ENCODE assay signal across 9 mouse cellular contexts in the genomic region with DNA sequence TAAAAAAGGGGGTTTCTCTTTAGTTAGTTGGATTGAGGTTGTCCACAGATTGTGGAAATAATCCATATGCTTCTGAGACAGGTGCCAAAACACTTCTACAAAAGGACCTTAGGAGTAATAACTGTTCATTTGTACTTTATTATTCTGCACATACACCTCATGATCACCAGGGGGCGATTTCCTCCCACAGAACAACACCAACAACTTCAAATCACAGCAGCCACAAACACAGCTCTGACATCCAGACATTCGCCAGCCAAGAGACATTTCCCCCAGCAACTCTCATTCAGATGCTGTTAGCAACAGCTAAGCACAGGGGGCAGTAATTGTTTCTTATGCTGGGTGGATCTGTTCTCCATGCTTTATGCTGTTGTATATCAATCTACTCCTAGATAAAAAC. TPM values are rescaled to one million over a fixed set of nuclear protein-coding genes. Genes with fewer than 3 reads are reported as not detected.
DNase-seq lines count a peak whose midpoint lies in the region; TF ChIP-seq lines count a peak whose summit lies in the region.
"Had no signal": no experiment of that assay in that cellular context is flagged by ENCODE, and none has a peak within 500 bp of the region (broad histone marks: within the 10 kb centered on the region; RNA-seq: fewer than 3 reads in every experiment).

No protein-coding gene starts in this region.

- TF ChIP-seq RAD21 in CH12.LX (IDR thresholded peaks at IDR 0.05; ENCODE audit: low read depth, low read length), result peak; percentile 99

- peak; percentile 61 for DNase-seq in layer of hippocampus, adult 11-12 months (ENCODE audit: low spot score)
- DNase-seq in layer of hippocampus, adult 9-10 months (ENCODE audit: low spot score), result no peak
- peak; percentile 88 for DNase-seq in CH12.LX (ENCODE audit: extremely low read depth)
- DNase-seq in cerebellum, adult 9-10 months, result peak; percentile 31
- peak; percentile 26 for DNase-seq in gastrocnemius, postnatal 14 days
- DNase-seq in kidney, adult 8-10 months, result peak; percentile 26 to 28
- DNase-seq in splenic B cell, adult 2 months (ENCODE audit: low read depth, low spot score), result peak; percentile 79

- no peak; the same call in 1 of the 2 replicates for TF ChIP-seq EP300 in CH12.LX (IDR thresholded peaks at IDR 0.05; ENCODE audit: low read length)

- H3K9ac ChIP-seq in CH12.LX (ENCODE audit: insufficient read depth, low read depth), result no peak overlapping the region

- peaks cover 18 to 36% of the 10 kb centered on the region in 2 experiments for H3K4me1 ChIP-seq in CH12.LX (ENCODE audit: control insufficient read depth in 1 of 2, insufficient read depth in 2 of 2)

- H3K4me3 ChIP-seq in CH12.LX (replicated peaks in 1 of 3; ENCODE audit: low read depth in 2 of 3, low read length in 2 of 3, poor library complexity in 1 of 3), result no peak overlapping the region
- H3K4me3 ChIP-seq in macrophage (ENCODE audit: inconsistent target), result no peak overlapping the region

- no peak for TF ChIP-seq POLR2A in CH12.LX (IDR thresholded peaks at IDR 0.05; ENCODE audit: low read depth, low read length)

- H3K27ac ChIP-seq in CH12.LX (ENCODE audit: insufficient read depth, low read depth) (peak overlapping the region; percentile 67; the same call in 1 of the 2 replicates), macrophage (peak overlapping the region; percentile 100)

- intact Hi-C loops in gastrocnemius, postnatal 14 days (cut with DNase I; ENCODE audit: low total_unique reads), result no loop called here

- TF ChIP-seq CTCF in CH12.LX (conservative IDR thresholded peaks at IDR 0.05 in 1 of 2, IDR thresholded peaks at IDR 0.05 in 1 of 2; ENCODE audit: low read depth in 2 of 2, low read length in 2 of 2), result peak; percentile 63 to 97

- H3K36me3 ChIP-seq in CH12.LX (replicated peaks in 1 of 2; ENCODE audit: control insufficient read depth in 1 of 2, insufficient read depth in 1 of 2, low read length in 1 of 2), result no peaks in the 10 kb centered on the region
- no peaks in the 10 kb centered on the region for H3K36me3 ChIP-seq in macrophage (ENCODE audit: inconsistent target)
- H3K36me3 ChIP-seq in splenic B cell, adult 2 months (ENCODE audit: control insufficient read depth, insufficient read depth, low read length, poor library complexity, severe bottlenecking), result no peaks in the 10 kb centered on the region

- dilution Hi-C loops in CH12.LX (cut with MboI; ENCODE audit: extremely low pct_ligation_motif_present, extremely low pct_unique_long_range_greater_than_20kb, low sequenced_read_pairs), result no loop called here

- WGBS in macrophage (ENCODE audit: missing documents), result 0% methylated on average over 2 of the region's 2 CpGs

- peaks cover 2% of the 10 kb centered on the region for H3K9me3 ChIP-seq in CH12.LX (replicated peaks; ENCODE audit: low read length)

- in situ Hi-C loops in CH12.LX (cut with MboI; ENCODE audit: low pct_ligation_motif_present, low pct_unique_long_range_greater_than_20kb, low sequenced_read_pairs), result loop anchor here (5.0 to 10.0 kb wide), 3 partner anchors 64 to 298 kb away; no protein-coding TSS in a partner anchor

- H3K79me2 ChIP-seq in CH12.LX (replicated peaks; ENCODE audit: control insufficient read depth, extremely low read depth, insufficient read depth, poor library complexity, severe bottlenecking), result no peaks in the 10 kb centered on the region
- peaks cover 25% of the 10 kb centered on the region; the same call in 1 of the 2 replicates for H3K79me2 ChIP-seq in macrophage (ENCODE audit: inconsistent target)

- no peaks in the 10 kb centered on the region for H3K27me3 ChIP-seq in CH12.LX (replicated peaks)
- no peaks in the 10 kb centered on the region for H3K27me3 ChIP-seq in splenic B cell, adult 2 months (ENCODE audit: control insufficient read depth, insufficient read depth, low read length, poor library complexity, severe bottlenecking)

- H3K4me2 ChIP-seq in CH12.LX (ENCODE audit: insufficient read depth, low read depth, poor library complexity, severe bottlenecking), result no peak overlapping the region

TF ChIP-seq in CH12.LX, 34 proteins besides CTCF, POLR2A, EP300 and RAD21 (continues in another document):
- TF ChIP-seq MXI1 (IDR thresholded peaks at IDR 0.05; ENCODE audit: low read depth, low read length), result peak; percentile 81
- TF ChIP-seq CHD2 (IDR thresholded peaks at IDR 0.05; ENCODE audit: low read length), result no peak
- TF ChIP-seq CHD1 (IDR thresholded peaks at IDR 0.05; ENCODE audit: low read depth, low read length), result no peak
- peak; percentile 91 for TF ChIP-seq ZC3H11A (IDR thresholded peaks at IDR 0.05; ENCODE audit: low read depth, low read length)
- no peak for TF ChIP-seq ZMIZ1 (IDR thresholded peaks at IDR 0.05; ENCODE audit: low read depth, low read length)
- TF ChIP-seq TBP (conservative IDR thresholded peaks at IDR 0.05; ENCODE audit: low read depth, low read length), result no peak
- TF ChIP-seq NRF1 (IDR thresholded peaks at IDR 0.05; ENCODE audit: low read depth, low read length), result no peak
- TF ChIP-seq SMC3 (IDR thresholded peaks at IDR 0.05; ENCODE audit: low read depth, low read length), result peak; percentile 99
- TF ChIP-seq IRF4 (IDR thresholded peaks at IDR 0.05; ENCODE audit: low read depth, low read length), result peak; percentile 66; the same call in 1 of the 2 replicates
- TF ChIP-seq ELF1 (IDR thresholded peaks at IDR 0.05; ENCODE audit: low read depth, low read length), result no peak
- TF ChIP-seq MAX (IDR thresholded peaks at IDR 0.05; ENCODE audit: low read length), result 0 out of 2 replicates have a peak, but pooled peaks have one; percentile 47
- no peak for TF ChIP-seq KAT2A (IDR thresholded peaks at IDR 0.05; ENCODE audit: insufficient replicate concordance, low read length)
- no peak for TF ChIP-seq UBTF (IDR thresholded peaks at IDR 0.05; ENCODE audit: low read depth, low read length)
- TF ChIP-seq MAFK (IDR thresholded peaks at IDR 0.05; ENCODE audit: insufficient replicate concordance, low read length), result no peak
- peak; percentile 36; the same call in 1 of the 2 replicates for TF ChIP-seq BHLHE40 (IDR thresholded peaks at IDR 0.05; ENCODE audit: low read depth, low read length)
- TF ChIP-seq PAX5 (IDR thresholded peaks at IDR 0.05; ENCODE audit: low read length), result no peak
- peak; percentile 57; the same call in 1 of the 2 replicates for TF ChIP-seq MAZ (IDR thresholded peaks at IDR 0.05; ENCODE audit: low read depth, low read length)
- TF ChIP-seq JUN (IDR thresholded peaks at IDR 0.05; ENCODE audit: insufficient read depth, low read depth, low read length), result no peak; the same call in 1 of the 2 replicates
- TF ChIP-seq HCFC1 (IDR thresholded peaks at IDR 0.05; ENCODE audit: low read depth, low read length), result peak; percentile 45; the same call in 1 of the 2 replicates
- TF ChIP-seq MYC (IDR thresholded peaks at IDR 0.05; ENCODE audit: low read depth, low read length), result peak; percentile 68
- TF ChIP-seq E2F4 (IDR thresholded peaks at IDR 0.05; ENCODE audit: insufficient replicate concordance, low read depth, low read length), result no peak
- TF ChIP-seq POLR2AphosphoS2 (IDR thresholded peaks at IDR 0.05; ENCODE audit: low read depth, low read length), result no peak
- no peak for TF ChIP-seq ZNF384 (IDR thresholded peaks at IDR 0.05; ENCODE audit: low read depth, low read length)
- TF ChIP-seq GABPA (IDR thresholded peaks at IDR 0.05; ENCODE audit: insufficient replicate concordance, low read depth, low read length), result no peak
- peak; percentile 43; the same call in 1 of the 2 replicates for TF ChIP-seq ETS1 (conservative IDR thresholded peaks at IDR 0.05; ENCODE audit: low read depth, low read length)
- peak; percentile 63; the same call in 1 of the 2 replicates for TF ChIP-seq RCOR1 (conservative IDR thresholded peaks at IDR 0.05; ENCODE audit: low read depth, low read length)
- TF ChIP-seq TCF12 (IDR thresholded peaks at IDR 0.05; ENCODE audit: low read depth, low read length), result peak; percentile 61
- peak; percentile 51; the same call in 1 of the 2 replicates for TF ChIP-seq JUND (conservative IDR thresholded peaks at IDR 0.05; ENCODE audit: low read depth, low read length)
- TF ChIP-seq USF2 (conservative IDR thresholded peaks at IDR 0.05; ENCODE audit: low read depth, low read length), result no peak
- peak; percentile 59; the same call in 1 of the 2 replicates for TF ChIP-seq NELFE (IDR thresholded peaks at IDR 0.05; ENCODE audit: low read depth, low read length)

RNA-seq across cellular contexts. Expression of gene Pfpl, which starts 5.3 kb away (rescaled TPM):
- total RNA-seq in CH12.LX (2012; rRNA removed) (not detected in 2 replicates), CH12.LX (2014; rRNA removed) (not detected in 2 replicates)
- polyA plus RNA-seq in CH12.LX (2012; ENCODE audit: insufficient read length, low read depth) (not detected in 2 replicates), macrophage (2018) (not detected in 3 replicates)
- not detected for total RNA-seq in gastrocnemius, postnatal 14 days (2021)
- not detected for total RNA-seq in macrophage (2018; cell fraction: chromatin; rRNA removed)
- not detected for total RNA-seq in macrophage (2018; cell fraction: cytosol; rRNA removed)
- not detected for total RNA-seq in macrophage (2018; cell fraction: nucleus; rRNA removed)
- total RNA-seq: layer of hippocampus, adult 8-10 months had no signal

RNA-seq across cellular contexts. Expression of gene Olfr1441, which starts 15.8 kb away (rescaled TPM):
- 0.13 TPM in 1 of 2 replicates, not detected in the other for total RNA-seq in CH12.LX (2012; rRNA removed)
- not detected in 2 replicates for total RNA-seq in CH12.LX (2014; rRNA removed)
- not detected in 2 replicates for polyA plus RNA-seq in CH12.LX (2012; ENCODE audit: insufficient read length, low read depth)
- total RNA-seq in gastrocnemius, postnatal 14 days (2021), result not detected
- not detected for total RNA-seq in macrophage (2018; cell fraction: chromatin; rRNA removed)
- total RNA-seq in macrophage (2018; cell fraction: cytosol; rRNA removed), result not detected
- not detected for total RNA-seq in macrophage (2018; cell fraction: nucleus; rRNA removed)
- polyA plus RNA-seq in macrophage (2018), result not detected in 3 replicates
- total RNA-seq: layer of hippocampus, adult 8-10 months had no signal

RNA-seq across cellular contexts. Expression of gene Mpeg1, which starts 27.5 kb away (rescaled TPM):
- total RNA-seq in CH12.LX (2012; rRNA removed), result 43.8 and 53.6 TPM in 2 replicates
- total RNA-seq in CH12.LX (2014; rRNA removed), result 67.0 and 68.0 TPM in 2 replicates
- polyA plus RNA-seq in CH12.LX (2012; ENCODE audit: insufficient read length, low read depth), result 241 and 270 TPM in 2 replicates
- 1 to 10 TPM; 1.5 to 1.6 TPM for total RNA-seq in gastrocnemius, postnatal 14 days (2021)
- total RNA-seq in macrophage (2018; cell fraction: chromatin; rRNA removed), result 100 to 1,000 TPM; 252 to 707 (median 456) TPM
- total RNA-seq in macrophage (2018; cell fraction: cytosol; rRNA removed), result 1,000 to 10,000 TPM; 1,942 to 3,390 (median 2,625) TPM
- 1,000 to 10,000 TPM in 25 of 26 experiments, 100 to 1,000 TPM in 1; 793 to 4,386 (median 3,068) TPM for total RNA-seq in macrophage (2018; cell fraction: nucleus; rRNA removed)
- 2,177 to 2,766 TPM (median 2,684 TPM) in 3 replicates for polyA plus RNA-seq in macrophage (2018)

RNA-seq across cellular contexts. Expression of gene Olfr1440, which starts 46.0 kb away (rescaled TPM):
- not detected in 2 replicates for total RNA-seq in CH12.LX (2012; rRNA removed)
- total RNA-seq in CH12.LX (2014; rRNA removed), result not detected in 2 replicates
- not detected in 2 replicates for polyA plus RNA-seq in CH12.LX (2012; ENCODE audit: insufficient read length, low read depth)
- total RNA-seq in gastrocnemius, postnatal 14 days (2021), result not detected
- total RNA-seq in macrophage (2018; cell fraction: chromatin; rRNA removed), result not detected
- not detected for total RNA-seq in macrophage (2018; cell fraction: cytosol; rRNA removed)
- not detected for total RNA-seq in macrophage (2018; cell fraction: nucleus; rRNA removed)
- not detected in 3 replicates for polyA plus RNA-seq in macrophage (2018)
- total RNA-seq: layer of hippocampus, adult 8-10 months had no signal

Comparison
In these comparisons a context has a peak if more than half of its experiments do, and no peak if none do; other contexts are left out.
1. RNA of gene Mpeg1, which starts 27.5 kb away (total RNA-seq): 43.8 to 68.0 TPM in CH12.LX; 1.5 to 1.6 TPM in gastrocnemius, postnatal 14 days; every median in the first group is over 10 times any median in the second.